Mouse (Mus musculus) MEL (cell line): Measurements from ENCODE around the gene Slc12a8. TPM values are rescaled to one million over a fixed set of nuclear protein-coding genes. Genes with fewer than 3 reads are reported as not detected.

ENCODE experiments used
- DNase-seq: peaks from one replicate; pipeline ENCODE4 v3.0.0; 2011; ENCODE audit warnings: low read depth, low spot score
- H3K27ac ChIP-seq: 2 replicates; pipeline ENCODE4 v1.5.1; 2012; ENCODE audit warnings: low read depth, mild to moderate bottlenecking, control low read depth, low read length, moderate library complexity; ENCODE audit not compliant: control insufficient read depth
- H3K27me3 ChIP-seq, 2 experiments: fragments of 150-350 bp in 1 of 2; sonication (generic) in 1 of 2; 2 replicates each; pipeline ENCODE4 v1.6.1; 2012; ENCODE audit warnings: low read length in 2 of 2, mild to moderate bottlenecking in 2 of 2, improper control_type of control experiment in 1 of 2, moderate library complexity in 1 of 2; ENCODE audit not compliant: insufficient read depth in 2 of 2, control insufficient read depth in 1 of 2
- H3K36me3 ChIP-seq, 2 experiments: 2 replicates each; pipeline ENCODE4 v1.6.1; 2012 to 2014; ENCODE audit warnings: low read length in 2 of 2, improper control_type of control experiment in 1 of 2, inconsistent platforms in 1 of 2, mild to moderate bottlenecking in 1 of 2; ENCODE audit not compliant: insufficient read depth in 2 of 2, control insufficient read depth in 1 of 2
- H3K4me1 ChIP-seq, 2 experiments: fragments of 150-350 bp in 1 of 2; sonication (generic) in 1 of 2; 2 replicates each; pipeline ENCODE4 v1.6.1; 2012; ENCODE audit warnings: low read length in 2 of 2, improper control_type of control experiment in 1 of 2, mild to moderate bottlenecking in 1 of 2; ENCODE audit not compliant: insufficient read depth in 2 of 2, control insufficient read depth in 1 of 2
- H3K4me3 ChIP-seq, 2 experiments: fragments of 150-350 bp in 1 of 2; sonication (generic) in 1 of 2; 2 replicates each; pipeline ENCODE4 v1.5.1; 2012; ENCODE audit warnings: low read depth in 2 of 2, low read length in 2 of 2, mild to moderate bottlenecking in 2 of 2, moderate library complexity in 2 of 2, control low read depth in 1 of 2, improper control_type of control experiment in 1 of 2; ENCODE audit not compliant: control insufficient read depth in 1 of 2, insufficient read depth in 1 of 2
- H3K79me2 ChIP-seq: 2 replicates; pipeline ENCODE4 v1.6.1; 2012; ENCODE audit warnings: mild to moderate bottlenecking, low read length, moderate library complexity; ENCODE audit not compliant: control insufficient read depth, poor library complexity, insufficient read depth
- H3K9ac ChIP-seq: 2 replicates; pipeline ENCODE4 v1.6.1; 2012; ENCODE audit warnings: low read depth, mild to moderate bottlenecking, control low read depth, low read length, moderate library complexity; ENCODE audit not compliant: control insufficient read depth, poor library complexity, severe bottlenecking
- H3K9me3 ChIP-seq: fragments of 150-350 bp; sonication (generic); replicated peaks from 2 replicates; pipeline ENCODE4 v1.6.1; 2012; ENCODE audit warnings: mild to moderate bottlenecking, low read length, improper control_type of control experiment, moderate library complexity; ENCODE audit not compliant: insufficient read depth
- BHLHE40 ChIP-seq: IDR thresholded peaks from 2 replicates; pipeline ENCODE4 v1.6.1; 2012; ENCODE audit warnings: low read depth, mild to moderate bottlenecking, inconsistent platforms, low read length, improper control_type of control experiment, borderline replicate concordance
- CHD1 ChIP-seq: IDR thresholded peaks from 2 replicates; pipeline ENCODE4 v1.6.1; 2012; ENCODE audit warnings: low read depth, mild to moderate bottlenecking, inconsistent platforms, low read length, improper control_type of control experiment
- CHD2 ChIP-seq: IDR thresholded peaks from 2 replicates; pipeline ENCODE4 v1.6.1; 2011; ENCODE audit warnings: low read length, improper control_type of control experiment
- E2F4 ChIP-seq: IDR thresholded peaks from 2 replicates; pipeline ENCODE4 v1.6.1; 2011; ENCODE audit warnings: low read depth, low read length, improper control_type of control experiment, borderline replicate concordance
- ELF1 ChIP-seq: IDR thresholded peaks from 2 replicates; pipeline ENCODE4 v1.6.1; 2014; ENCODE audit warnings: low read depth, mild to moderate bottlenecking, inconsistent platforms, low read length, improper control_type of control experiment, moderate library complexity
- EP300 ChIP-seq, 2 experiments: IDR thresholded peaks; 2 replicates each; pipeline ENCODE4 v1.6.1; 2011; ENCODE audit warnings: improper control_type of control experiment in 2 of 2, low read length in 2 of 2, low read depth in 1 of 2, mild to moderate bottlenecking in 1 of 2
- ETS1 ChIP-seq: IDR thresholded peaks from 2 replicates; pipeline ENCODE4 v1.6.1; 2012; ENCODE audit warnings: low read depth, mild to moderate bottlenecking, inconsistent platforms, low read length, improper control_type of control experiment, moderate library complexity
- KAT2A ChIP-seq: conservative IDR thresholded peaks from 2 replicates; pipeline ENCODE4 v1.6.1; 2012; ENCODE audit warnings: low read depth, low read length, improper control_type of control experiment, inconsistent platforms
- MAFK ChIP-seq: IDR thresholded peaks from 2 replicates; pipeline ENCODE4 v1.6.1; 2011; ENCODE audit warnings: low read depth, mild to moderate bottlenecking, low read length, improper control_type of control experiment, borderline replicate concordance
- MAX ChIP-seq: IDR thresholded peaks from 2 replicates; pipeline ENCODE4 v1.6.1; 2011; ENCODE audit warnings: low read length, improper control_type of control experiment
- MAZ ChIP-seq: IDR thresholded peaks from 2 replicates; pipeline ENCODE4 v1.6.1; 2012; ENCODE audit warnings: low read depth, mild to moderate bottlenecking, inconsistent platforms, low read length, improper control_type of control experiment
- MEF2A ChIP-seq: IDR thresholded peaks from 2 replicates; pipeline ENCODE4 v1.6.1; 2014; ENCODE audit warnings: low read depth, mild to moderate bottlenecking, inconsistent platforms, low read length, improper control_type of control experiment; ENCODE audit not compliant: poor library complexity, insufficient replicate concordance, severe bottlenecking; ENCODE audit errors: extremely low read depth
- MYB ChIP-seq: IDR thresholded peaks from 2 replicates; pipeline ENCODE4 v1.6.1; 2011; ENCODE audit warnings: mild to moderate bottlenecking, low read depth, low read length, improper control_type of control experiment
- MYC ChIP-seq: IDR thresholded peaks from 2 replicates; pipeline ENCODE4 v1.6.1; 2011; ENCODE audit warnings: low read depth, mild to moderate bottlenecking, low read length, improper control_type of control experiment, moderate library complexity
- NELFE ChIP-seq: IDR thresholded peaks from 2 replicates; pipeline ENCODE4 v1.6.1; 2011; ENCODE audit warnings: low read depth, low read length, improper control_type of control experiment
- POLR2AphosphoS2 ChIP-seq: IDR thresholded peaks from 2 replicates; pipeline ENCODE4 v1.6.1; 2011; ENCODE audit warnings: low read length, improper control_type of control experiment
- RCOR1 ChIP-seq: IDR thresholded peaks from 2 replicates; pipeline ENCODE4 v1.6.1; 2012; ENCODE audit warnings: low read depth, mild to moderate bottlenecking, inconsistent platforms, low read length, improper control_type of control experiment
- SIN3A ChIP-seq: IDR thresholded peaks from 2 replicates; pipeline ENCODE4 v1.6.1; 2012; ENCODE audit warnings: low read length, improper control_type of control experiment, inconsistent platforms
- TAL1 ChIP-seq: IDR thresholded peaks from 2 replicates; pipeline ENCODE4 v1.6.1; 2012; ENCODE audit warnings: mild to moderate bottlenecking, inconsistent platforms, low read length, moderate library complexity, mixed read lengths
- TBP ChIP-seq: IDR thresholded peaks from 2 replicates; pipeline ENCODE4 v1.8.0; 2011; ENCODE audit warnings: low read depth, low read length, improper control_type of control experiment
- TCF12 ChIP-seq: IDR thresholded peaks from 2 replicates; pipeline ENCODE4 v1.6.1; 2014; ENCODE audit warnings: low read depth, mild to moderate bottlenecking, inconsistent platforms, low read length, improper control_type of control experiment, moderate library complexity
- UBTF ChIP-seq: IDR thresholded peaks from 2 replicates; pipeline ENCODE4 v1.6.1; 2012; ENCODE audit warnings: low read depth, mild to moderate bottlenecking, inconsistent platforms, low read length, improper control_type of control experiment, moderate library complexity, borderline replicate concordance; ENCODE audit not compliant: insufficient read depth
- USF1 ChIP-seq: IDR thresholded peaks from 2 replicates; pipeline ENCODE4 v1.6.1; 2014; ENCODE audit warnings: low read depth, mild to moderate bottlenecking, inconsistent platforms, low read length, improper control_type of control experiment, moderate library complexity
- USF2 ChIP-seq, 2 experiments: IDR thresholded peaks; 2 replicates each; pipeline ENCODE4 v1.6.1; 2011 to 2012; ENCODE audit warnings: improper control_type of control experiment in 2 of 2, low read length in 2 of 2, borderline replicate concordance in 1 of 2, inconsistent platforms in 1 of 2, low read depth in 1 of 2, mild to moderate bottlenecking in 1 of 2; ENCODE audit not compliant: insufficient read depth in 1 of 2
- ZC3H11A ChIP-seq: IDR thresholded peaks from 2 replicates; pipeline ENCODE4 v1.6.1; 2012; ENCODE audit warnings: low read depth, mild to moderate bottlenecking, inconsistent platforms, low read length, improper control_type of control experiment
- ZKSCAN1 ChIP-seq: IDR thresholded peaks from 2 replicates; pipeline ENCODE4 v1.6.1; 2012; ENCODE audit warnings: low read depth, mild to moderate bottlenecking, inconsistent platforms, low read length, improper control_type of control experiment, moderate library complexity
- ZMIZ1 ChIP-seq: IDR thresholded peaks from 2 replicates; pipeline ENCODE4 v1.6.1; 2012; ENCODE audit warnings: low read depth, mild to moderate bottlenecking, inconsistent platforms, low read length, improper control_type of control experiment, moderate library complexity
- ZNF384 ChIP-seq: IDR thresholded peaks from 2 replicates; pipeline ENCODE4 v1.6.1; 2012; ENCODE audit warnings: low read depth, mild to moderate bottlenecking, inconsistent platforms, low read length, improper control_type of control experiment
- polyA plus RNA-seq, 2 experiments: library from polyadenylated mRNA; stranded (reverse) in 1 of 2; unstranded in 1 of 2; fragments of >175 nt in 1 of 2; fragments of >200 nt in 1 of 2; gene quantifications; 2 replicates each; pipeline versions ENCODE4 v1.2.1 to v1.2.4; 2012; ENCODE audit warnings: low replicate concordance in 2 of 2, low read depth in 1 of 2; ENCODE audit not compliant: insufficient read length in 2 of 2, insufficient read depth in 1 of 2, missing spikeins in 1 of 2
- total RNA-seq: library from RNA; depleted of rRNA; stranded (reverse); fragments of 300-350 nt; gene quantifications from 2 replicates; pipeline ENCODE4 v1.2.3, GENCODE M21; 2012

Gene Slc12a8
- total and polyA plus RNA-seq, 3 experiments = 0.29 TPM; not detected in 2

GRCm38 (mm10) chr16:33590438-33590837 lies 73.3 kb downstream of the Slc12a8 start:
- H3K4me3 ChIP-seq = no peak overlapping the region
- no peaks in the 10 kb centered on the region for H3K79me2 ChIP-seq
- no peaks in the 10 kb centered on the region for H3K9me3 ChIP-seq
- no peak for TF ChIP-seq MAFK
- TF ChIP-seq ETS1 = no peak
- TF ChIP-seq ELF1 = no peak
- TF ChIP-seq MYC = no peak
- TF ChIP-seq TAL1 = no peak
- TF ChIP-seq EP300 (IDR thresholded peaks at IDR 0.05; ENCODE audit: low read depth in 1 of 2, low read length in 2 of 2) = no peak
- TF ChIP-seq MAZ = no peak
- TF ChIP-seq KAT2A = no peak
- no peak for TF ChIP-seq BHLHE40
- TF ChIP-seq ZNF384 = no peak
- no peak for TF ChIP-seq NELFE
- TF ChIP-seq TCF12 = no peak
- no peak for TF ChIP-seq ZC3H11A
- no peak for TF ChIP-seq ZMIZ1
- TF ChIP-seq USF2 (IDR thresholded peaks at IDR 0.05; ENCODE audit: borderline replicate concordance in 1 of 2, insufficient read depth in 1 of 2, low read depth in 1 of 2, low read length in 2 of 2) = no peak
- TF ChIP-seq E2F4 = no peak
- no peak for TF ChIP-seq MEF2A
- no peak for TF ChIP-seq UBTF
- TF ChIP-seq TBP = no peak
- TF ChIP-seq ZKSCAN1 = no peak
- TF ChIP-seq, all 39 proteins: peak for 0
- no peak overlapping the region for H3K9ac ChIP-seq
- H3K27ac ChIP-seq = no peak overlapping the region
- H3K4me1 ChIP-seq = no peaks in the 10 kb centered on the region
- no peak for DNase-seq
- no peaks in the 10 kb centered on the region for H3K36me3 ChIP-seq
- H3K27me3 ChIP-seq = peaks cover 6 to 10% of the 10 kb centered on the region in 2 experiments

GRCm38 (mm10) chr16:33591390-33592067 lies 74.4 kb downstream of the Slc12a8 start:
- Histone ChIP-seq H3K4me1 (no peaks in the 10 kb centered on the region), H3K27me3 (peaks cover 8 to 12% of the 10 kb centered on the region in 2 experiments), H3K9ac (no peak overlapping the region), H3K4me3 (no peak overlapping the region), H3K79me2 (no peaks in the 10 kb centered on the region), H3K27ac (no peak overlapping the region), H3K36me3 (no peaks in the 10 kb centered on the region), H3K9me3 (no peaks in the 10 kb centered on the region)
- DNase-seq = peak; percentile 5
- TF ChIP-seq CHD1 (no peak), ZC3H11A (no peak), MYB (no peak), POLR2AphosphoS2 (no peak), MAZ (no peak), E2F4 (no peak), MAX (no peak), SIN3A (no peak), CHD2 (no peak), USF1 (no peak), MEF2A (no peak), TAL1 (no peak), ZMIZ1 (no peak), RCOR1 (no peak), MAFK (no peak)
